Mouse (Mus musculus) left cerebral cortex, adult 2 months (tissue): ENCODE results near the gene Mgat4a. TPM values are rescaled to one million over a fixed set of nuclear protein-coding genes. Genes with fewer than 3 reads are reported as not detected.

ENCODE experiments used
- DNase-seq, 2 experiments: peaks; one replicate each; pipeline ENCODE4 v3.0.0; 2021 to 2022; ENCODE audit warnings: low spot score in 2 of 2, mixed read lengths in 1 of 2; ENCODE audit errors: extremely low spot score in 1 of 2
- H3K27ac ChIP-seq: fragments of 200-600 bp; 2 replicates; pipeline ENCODE4 v1.8.1; 2022
- H3K4me3 ChIP-seq: fragments of 200-600 bp; 2 replicates; pipeline ENCODE4 v1.8.1; 2022
- CTCF ChIP-seq: fragments of 200-600 bp; IDR thresholded peaks from 2 replicates; pipeline ENCODE4 v1.8.1; 2022; ENCODE audit warnings: antibody characterized with exemption, mild to moderate bottlenecking, moderate library complexity
- intact Hi-C: fragments of 180-260 bp; cut with DNase I; formaldehyde crosslinking; loops from one replicate; pipeline ENCODE4 v1.15.1; 2025
- long read RNA-seq, 2 experiments: library from polyadenylated mRNA; stranded (forward); transcript quantifications; one replicate each; pipeline ENCODE4 v2.0.0; 2021; ENCODE audit warnings: borderline mapping rate in 2 of 2
- total RNA-seq, 2 experiments: library from RNA; stranded (reverse); gene quantifications; 2 replicates each; pipeline ENCODE4 v1.2.3; 2021

Gene Mgat4a
- total RNA-seq: 10 to 100 TPM; 30.1 to 32.2 TPM
- long read RNA-seq, experiment 1, full-length matches to known transcripts: 1 of 5 reads
- long read RNA-seq, experiment 1, partial matches to known transcripts: 1 of 5 reads
- long read RNA-seq, experiment 1, other reads (novel, unspliced or antisense): 3 of 5 reads
- long read RNA-seq, experiment 2, full-length matches to known transcripts: 3 of 6 reads
- long read RNA-seq, experiment 2, partial matches to known transcripts: 0 of 6 reads
- long read RNA-seq, experiment 2, other reads (novel, unspliced or antisense): 3 of 6 reads

GRCm38 (mm10) chr1:37540810-37541658 lies at the start of gene Mgat4a:
Gene Mgat4a (minus strand): TSS chr1:37541016.
- DNase-seq: peak; percentile 91 to 92
- no peak for TF ChIP-seq CTCF
- peak within 1 kb of the TSS; percentile 83 for H3K4me3 ChIP-seq
- peak within 1 kb of the TSS; percentile 94 for H3K27ac ChIP-seq
- intact Hi-C loops: loop anchor here (5.0 kb wide), 3 partner anchors 46 to 96 kb away; no protein-coding TSS in a partner anchor

- Histone ChIP-seq H3K27ac (peak overlapping the region; percentile 73; the same call in 1 of the 2 replicates), H3K4me3 (no peak overlapping the region)
- peak; percentile 45 to 47 for DNase-seq
- no peak for TF ChIP-seq CTCF
- intact Hi-C loops: loop anchor here (5.0 kb wide), 1 partner anchor 44 kb away; the partner anchor contains the start of gene Mgat4a
Observed at GRCm38 (mm10) chr1:37585809-37586480, 45.1 kb upstream of the Mgat4a start.

- Histone ChIP-seq H3K4me3 (no peak overlapping the region), H3K27ac (no peak overlapping the region)
- intact Hi-C loops: no loop called here
- TF ChIP-seq CTCF: no peak
- no peak for DNase-seq
Observed at GRCm38 (mm10) chr1:37583795-37584464, 43.1 kb upstream of the Mgat4a start.

GRCm38 (mm10) chr1:37583167-37583566 lies 42.4 kb upstream of the Mgat4a start:
- no peak for TF ChIP-seq CTCF
- intact Hi-C loops: no loop called here
- DNase-seq: no peak
- Histone ChIP-seq H3K4me3 (no peak overlapping the region), H3K27ac (no peak overlapping the region)

GRCm38 (mm10) chr1:37579686-37580085 lies 38.9 kb upstream of the Mgat4a start:
- Histone ChIP-seq H3K4me3 (no peak overlapping the region), H3K27ac (no peak overlapping the region)
- DNase-seq: no peak
- no peak for TF ChIP-seq CTCF
- intact Hi-C loops: no loop called here

- no peak overlapping the region for H3K4me3 ChIP-seq
- TF ChIP-seq CTCF: no peak
- no peak overlapping the region for H3K27ac ChIP-seq
- intact Hi-C loops: no loop called here
- no peak for DNase-seq
Observed at GRCm38 (mm10) chr1:37572528-37573272, 31.9 kb upstream of the Mgat4a start.

GRCm38 (mm10) chr1:37568379-37568778 lies 27.6 kb upstream of the Mgat4a start:
- Histone ChIP-seq H3K27ac (no peak overlapping the region), H3K4me3 (no peak overlapping the region)
- intact Hi-C loops: no loop called here
- TF ChIP-seq CTCF: no peak
- DNase-seq: no peak

GRCm38 (mm10) chr1:37566754-37567153 lies 25.9 kb upstream of the Mgat4a start:
- no peak for DNase-seq
- intact Hi-C loops: no loop called here
- no peak for TF ChIP-seq CTCF
- H3K4me3 ChIP-seq: no peak overlapping the region
- no peak overlapping the region for H3K27ac ChIP-seq

GRCm38 (mm10) chr1:37566344-37566743 lies 25.5 kb upstream of the Mgat4a start:
- intact Hi-C loops: no loop called here
- H3K27ac ChIP-seq: no peak overlapping the region
- DNase-seq: no peak
- no peak for TF ChIP-seq CTCF
- H3K4me3 ChIP-seq: no peak overlapping the region

GRCm38 (mm10) chr1:37565396-37565795 lies 24.6 kb upstream of the Mgat4a start:
- intact Hi-C loops: no loop called here
- no peak for TF ChIP-seq CTCF
- Histone ChIP-seq H3K27ac (no peak overlapping the region), H3K4me3 (no peak overlapping the region)
- no peak for DNase-seq

GRCm38 (mm10) chr1:37561955-37562354 lies 21.1 kb upstream of the Mgat4a start:
- DNase-seq: no peak
- Histone ChIP-seq H3K27ac (no peak overlapping the region), H3K4me3 (no peak overlapping the region)
- TF ChIP-seq CTCF: no peak
- intact Hi-C loops: no loop called here
